Mouse (Mus musculus): ENCODE measurements around the gene Katna1.
"Not testable (repeated sequence)": the region's sequence is repeated elsewhere in the genome, so short reads cannot be mapped to it uniquely, and the experiment has no call there.

The Katna1 gene

GRCm38 (mm10) chr10:7725751-7726500, at the start of gene Katna1:
Katna1 (plus strand) TSS chr10:7726000.
- DNase-seq, result peak; percentile 90

- DNase-seq, result peak; percentile 85 to 91
Observed at GRCm38 (mm10) chr10:7680731-7681301, 45.0 kb upstream of the Katna1 start, which contains the start of the genes Pcmt1 and Lats1. Pcmt1 (minus strand) TSS chr10:7681136. Lats1 (plus strand) TSS chr10:7681214.

- DNase-seq, result peak; percentile 59 to 78
Observed at GRCm38 (mm10) chr10:7681343-7682025, 44.3 kb upstream of the Katna1 start.

- no peak for DNase-seq
Observed at GRCm38 (mm10) chr10:7682249-7682648, 43.6 kb upstream of the Katna1 start.

GRCm38 (mm10) chr10:7686902-7687301, 38.9 kb upstream of the Katna1 start:
- DNase-seq, result no peak

- no peak for DNase-seq
Observed at GRCm38 (mm10) chr10:7695286-7695685, 30.5 kb upstream of the Katna1 start.

- no peak for DNase-seq
Observed at GRCm38 (mm10) chr10:7700120-7700519, 25.7 kb upstream of the Katna1 start.

- DNase-seq, result no peak
Observed at GRCm38 (mm10) chr10:7702586-7702985, 23.2 kb upstream of the Katna1 start.

GRCm38 (mm10) chr10:7710121-7710520, 15.7 kb upstream of the Katna1 start:
- no peak for DNase-seq

- DNase-seq, result no peak
Observed at GRCm38 (mm10) chr10:7712506-7712905, 13.3 kb upstream of the Katna1 start.

GRCm38 (mm10) chr10:7715056-7715455, 10.7 kb upstream of the Katna1 start:
- DNase-seq, result no peak

- DNase-seq, result no peak
Observed at GRCm38 (mm10) chr10:7726501-7726812, 657 bp downstream of the Katna1 start.

GRCm38 (mm10) chr10:7727011-7727410, 1.2 kb downstream of the Katna1 start:
- DNase-seq, result no peak

GRCm38 (mm10) chr10:7731582-7731981, 5.8 kb downstream of the Katna1 start:
- no peak for DNase-seq

- no peak for DNase-seq
Observed at GRCm38 (mm10) chr10:7737122-7737521, 11.3 kb downstream of the Katna1 start.

- DNase-seq, result no peak
Observed at GRCm38 (mm10) chr10:7737914-7738313, 12.1 kb downstream of the Katna1 start.

- not testable (repeated sequence) for DNase-seq
Observed at GRCm38 (mm10) chr10:7745528-7745927, 19.7 kb downstream of the Katna1 start.

- DNase-seq, result no peak
Observed at GRCm38 (mm10) chr10:7748752-7749151, 23.0 kb downstream of the Katna1 start.

GRCm38 (mm10) chr10:7757544-7757943, 31.7 kb downstream of the Katna1 start:
- no peak for DNase-seq

GRCm38 (mm10) chr10:7772346-7772745, 46.5 kb downstream of the Katna1 start:
- no peak for DNase-seq

GRCm38 (mm10) chr10:7772769-7773168, 47.0 kb downstream of the Katna1 start:
- DNase-seq, result no peak

GRCm38 (mm10) chr10:7775421-7775820, 49.6 kb downstream of the Katna1 start:
- DNase-seq, result no peak

GRCm38 (mm10) chr10:7778361-7778760, 52.6 kb downstream of the Katna1 start:
- no peak for DNase-seq

- DNase-seq, result no peak
Observed at GRCm38 (mm10) chr10:7779751-7780237, 54.0 kb downstream of the Katna1 start.

Measured in cerebellum, adult 18-20 months (tissue).